Mouse (Mus musculus) adipocyte (in vitro differentiated cells): ENCODE data around the gene Mctp1.
A peak's percentile ranks its signal among the peaks of the same experiment; 100 is the strongest.
"Not testable (repeated sequence)": the region's sequence is repeated elsewhere in the genome, so short reads cannot be mapped to it uniquely, and the experiment has no call there.

ENCODE experiments used
- DNase-seq: peaks from one replicate; pipeline ENCODE4 v3.0.0-alpha.2; 2016; ENCODE audit warnings: low spot score

The Mctp1 gene

GRCm38 (mm10) chr13:76482998-76483397 is 98.7 kb downstream of the Mctp1 start:
- no peak for DNase-seq

DNA sequence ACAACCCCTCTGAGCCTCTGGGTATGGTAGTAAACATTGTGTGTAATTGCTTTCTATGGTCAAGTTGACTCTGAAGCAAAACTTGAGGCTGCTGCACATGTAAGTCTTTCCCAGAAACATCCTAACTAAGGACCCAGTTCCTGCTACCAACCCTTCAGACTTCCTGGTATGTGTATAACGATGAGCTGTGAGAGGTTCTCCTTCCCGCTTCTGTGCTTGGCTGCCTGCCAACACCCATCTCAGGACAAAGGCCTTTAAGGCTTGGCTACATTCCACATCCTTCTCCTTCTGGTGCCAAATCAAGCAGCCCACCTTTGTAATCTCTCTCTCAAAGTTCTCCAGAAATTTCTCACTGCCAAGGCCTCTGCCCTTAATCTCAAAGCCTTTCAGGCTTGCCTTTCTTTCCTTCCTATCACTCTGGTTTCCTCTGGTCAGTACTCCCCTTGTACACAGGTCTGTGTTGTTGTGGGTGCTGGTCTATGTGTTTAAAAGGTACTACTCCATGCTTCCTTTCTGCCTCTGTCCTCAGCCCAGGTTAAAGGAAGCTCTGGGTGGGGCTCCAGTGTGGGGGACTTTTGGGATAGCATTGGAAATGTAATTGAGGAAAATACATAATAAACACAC is 99.9 kb downstream of the Mctp1 start:
- no peak for DNase-seq

DNA sequence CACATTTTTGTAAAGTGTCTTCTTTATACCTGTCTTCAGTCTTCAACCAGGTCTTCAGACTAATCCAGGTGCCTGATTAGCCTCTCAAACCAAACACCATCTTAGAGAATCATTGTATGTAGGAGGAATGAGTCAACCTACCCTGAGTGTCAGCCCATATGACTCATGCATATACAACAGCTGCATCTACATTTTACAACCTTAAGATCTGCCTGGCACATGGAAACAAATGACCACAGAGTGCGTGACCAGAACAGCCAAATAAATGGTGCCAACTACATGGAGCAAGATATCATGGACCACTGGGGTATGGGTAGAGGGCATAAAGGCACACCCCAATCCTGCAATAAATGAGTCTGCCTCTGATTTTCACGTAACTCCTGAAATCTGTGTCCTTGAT is 131.6 kb downstream of the Mctp1 start:
- DNase-seq = no peak

DNA sequence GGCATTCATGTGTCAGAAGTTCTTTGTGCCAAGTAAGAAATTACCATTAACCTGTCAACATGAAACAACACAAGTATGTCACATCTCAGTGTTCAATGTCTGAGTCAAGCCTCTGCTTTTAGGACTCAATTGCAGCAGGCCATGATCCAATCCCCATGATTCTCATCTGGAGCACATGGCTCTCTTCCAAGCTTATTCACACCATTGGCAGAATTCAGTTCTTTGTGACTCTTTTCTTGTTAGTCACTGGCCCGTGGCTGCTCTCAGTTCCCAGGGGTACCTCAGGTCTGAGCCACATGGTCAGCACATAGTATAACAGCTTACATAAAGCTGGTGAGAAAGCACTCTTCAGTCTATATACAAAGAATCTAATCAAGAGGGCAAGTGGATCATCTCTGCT is 138.8 kb downstream of the Mctp1 start:
- no peak for DNase-seq

GRCm38 (mm10) chr13:76527326-76527725 is 143.0 kb downstream of the Mctp1 start:
- DNase-seq = no peak

DNA sequence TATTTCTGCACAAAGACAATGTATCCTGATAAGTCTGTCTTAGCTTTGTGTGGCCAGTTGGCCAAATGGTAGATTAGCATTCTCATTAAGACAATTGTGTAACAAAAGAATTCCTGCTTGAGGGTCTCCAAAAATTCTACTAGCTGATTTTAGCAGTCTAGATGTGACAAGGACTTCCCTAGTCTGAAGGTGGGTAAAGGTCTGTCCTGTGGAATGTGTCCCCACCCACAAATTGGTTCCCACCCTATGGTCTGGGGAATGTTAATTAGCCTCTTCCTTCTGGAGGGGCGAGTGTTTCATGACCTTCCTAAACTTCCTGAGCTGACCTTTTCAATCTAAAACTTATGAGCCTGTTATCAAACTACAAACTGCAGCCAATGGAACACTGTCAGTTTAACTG is 143.4 kb downstream of the Mctp1 start:
- DNase-seq = no peak

DNA sequence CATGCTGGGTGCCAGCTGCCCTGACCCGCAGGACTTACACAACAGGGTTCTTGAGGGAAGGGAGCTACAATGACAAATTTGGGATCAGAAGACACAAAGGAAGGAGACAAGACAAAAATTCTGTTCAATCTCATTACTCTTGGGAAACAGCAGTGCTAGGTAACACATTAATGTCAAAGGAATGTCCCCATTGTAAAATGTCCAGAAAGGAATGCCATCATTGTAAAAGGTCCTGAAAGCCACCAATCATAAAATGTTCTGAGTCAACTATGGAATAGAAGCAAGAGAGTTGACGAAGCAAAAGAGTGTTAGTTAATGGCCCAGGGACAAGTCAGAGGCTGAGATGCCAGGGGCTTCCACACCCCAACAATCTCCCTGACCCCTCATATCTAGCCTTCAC is 145.6 kb downstream of the Mctp1 start:
- no peak for DNase-seq

DNA sequence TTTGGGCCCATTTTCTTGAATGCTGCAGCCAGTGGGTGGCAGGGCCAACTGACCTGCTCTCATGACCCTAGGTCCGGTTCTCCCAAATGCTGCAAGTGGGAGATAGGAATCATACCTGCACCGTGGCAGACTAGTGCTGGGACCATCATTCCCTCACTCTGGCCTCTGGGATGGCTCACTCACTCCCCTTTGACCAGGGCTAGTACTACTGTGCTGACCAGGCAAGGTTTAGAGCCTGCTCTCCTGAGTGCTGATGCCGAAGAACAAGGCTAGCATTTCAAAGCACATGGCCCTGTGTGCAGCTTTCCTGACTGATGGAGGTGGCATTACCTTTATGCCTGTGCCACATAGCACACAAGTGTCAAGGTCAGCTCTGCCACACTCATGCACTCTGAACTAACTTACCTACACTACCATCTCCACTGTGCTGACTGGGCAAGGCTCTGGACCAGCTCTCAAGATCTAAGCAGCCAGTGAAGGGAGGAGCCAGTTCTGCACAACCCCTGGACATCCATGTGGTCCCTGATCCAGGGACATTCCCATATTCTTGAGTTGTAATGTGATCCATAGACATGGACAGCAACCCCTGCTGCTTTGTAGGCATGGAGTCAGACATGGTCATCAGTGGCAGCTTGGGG is 146.7 kb downstream of the Mctp1 start:
- DNase-seq = no peak

GRCm38 (mm10) chr13:76547854-76548253 is 163.5 kb downstream of the Mctp1 start:
- no peak for DNase-seq

- no peak for DNase-seq
These were observed 176.6 kb downstream of the Mctp1 start for GRCm38 (mm10) chr13:76560918-76561317.

GRCm38 (mm10) chr13:76561594-76561993 is 177.3 kb downstream of the Mctp1 start:
- no peak for DNase-seq

DNA sequence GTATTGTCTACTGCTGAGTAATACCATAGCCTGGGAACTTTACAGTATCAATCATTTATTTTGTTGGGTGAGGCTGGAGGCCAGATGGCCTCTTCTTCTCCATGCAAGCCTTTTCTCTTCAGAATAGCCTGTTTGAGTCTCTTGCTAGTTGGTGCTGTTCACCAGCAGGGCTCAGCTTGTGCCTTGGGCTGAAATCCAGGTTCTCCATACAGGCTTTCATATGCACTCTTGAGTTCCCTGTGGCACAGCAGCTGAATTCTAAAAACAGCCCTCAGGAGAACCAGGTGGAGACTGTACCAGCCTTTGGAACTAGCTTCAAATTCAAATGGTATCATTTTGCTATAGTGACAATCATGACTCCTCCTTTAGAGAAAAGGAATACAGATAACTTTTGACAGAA is 179.7 kb downstream of the Mctp1 start:
- no peak for DNase-seq

DNA sequence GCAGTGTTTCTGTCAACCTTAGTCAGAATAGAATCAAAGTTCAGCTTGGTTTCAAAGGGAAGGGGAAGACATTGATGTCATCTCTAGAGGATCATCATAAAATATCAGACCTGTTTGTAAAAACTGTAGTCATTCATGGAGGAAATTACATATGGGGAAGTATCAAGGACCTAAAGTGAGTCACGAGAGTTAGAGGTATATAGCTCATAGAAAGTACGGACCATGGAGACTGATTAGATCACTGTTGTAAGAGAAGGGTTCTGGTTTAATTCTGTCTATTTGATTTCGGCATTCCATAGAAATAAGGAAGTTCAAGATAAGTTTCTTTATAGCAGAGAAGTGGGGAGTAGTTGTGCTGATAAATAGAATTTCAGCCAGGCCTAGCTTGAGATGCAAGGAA is 181.7 kb downstream of the Mctp1 start:
- no peak for DNase-seq

DNA sequence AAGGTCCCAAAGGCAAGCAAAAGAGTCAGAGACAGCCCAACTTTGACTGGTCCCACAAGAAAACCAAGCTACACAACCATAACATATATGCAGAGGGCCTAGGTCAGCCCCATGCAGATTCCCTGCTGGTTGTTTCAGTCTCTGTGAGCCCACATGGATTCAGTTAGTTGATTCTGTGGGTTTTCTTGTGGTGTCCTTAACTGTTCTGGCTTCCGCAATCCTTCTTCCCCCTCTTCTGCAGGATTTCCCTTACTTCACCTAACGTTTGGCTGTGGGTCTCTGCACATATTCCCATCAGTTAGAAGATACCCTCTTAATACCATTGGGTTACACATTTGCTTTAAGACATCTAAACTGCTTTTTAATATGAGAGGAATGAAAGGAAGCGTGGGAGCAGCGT is 183.1 kb downstream of the Mctp1 start:
- no peak for DNase-seq

- no peak for DNase-seq
These were observed 184.4 kb downstream of the Mctp1 start for GRCm38 (mm10) chr13:76568569-76569211.

GRCm38 (mm10) chr13:76579414-76579813 is 195.1 kb downstream of the Mctp1 start:
- peak; percentile 34 for DNase-seq

DNA sequence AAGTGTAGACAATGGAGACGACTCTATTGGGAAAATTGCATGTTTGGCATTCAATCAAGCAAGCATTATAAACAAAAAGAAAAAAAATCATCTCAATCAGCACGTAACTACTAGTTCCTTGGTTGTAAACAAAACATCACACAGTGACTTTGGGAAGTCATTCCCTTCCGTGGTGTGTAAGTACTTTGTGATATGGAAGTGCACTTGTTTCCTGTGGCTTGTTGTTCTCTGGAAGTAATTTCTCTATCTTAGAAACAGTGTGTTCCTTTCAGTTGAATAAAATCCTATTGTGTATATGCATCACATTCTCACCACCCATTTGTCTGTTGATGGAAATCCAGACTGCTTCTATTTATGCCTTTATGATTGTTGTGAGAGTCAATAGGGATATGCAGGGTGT is 201.1 kb downstream of the Mctp1 start:
- DNase-seq = no peak

- not testable (repeated sequence) for DNase-seq
These were observed 206.4 kb downstream of the Mctp1 start for GRCm38 (mm10) chr13:76590709-76591108.

DNA sequence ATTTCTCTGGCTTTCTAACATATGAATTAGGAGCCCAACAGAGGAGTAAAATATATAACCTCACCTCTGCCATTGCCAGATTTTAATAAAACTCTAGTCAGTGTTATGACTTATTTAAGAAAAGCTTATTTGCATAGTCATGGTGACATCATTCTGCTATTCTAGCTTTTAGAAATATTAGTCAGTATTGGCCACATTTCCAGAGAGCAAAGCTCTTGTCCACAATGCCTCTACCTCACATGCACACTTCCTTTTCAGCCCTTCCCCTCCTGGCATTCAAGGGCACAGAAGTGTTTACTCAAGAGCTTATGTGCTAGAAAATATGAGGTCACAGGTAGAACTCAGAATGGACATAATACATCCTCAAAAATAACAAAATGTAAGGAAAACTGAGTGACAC is 206.9 kb downstream of the Mctp1 start:
- DNase-seq = no peak

GRCm38 (mm10) chr13:76591692-76592091 is 207.4 kb downstream of the Mctp1 start:
- DNase-seq = no peak

GRCm38 (mm10) chr13:76592908-76593307 is 208.6 kb downstream of the Mctp1 start:
- DNase-seq = no peak

DNA sequence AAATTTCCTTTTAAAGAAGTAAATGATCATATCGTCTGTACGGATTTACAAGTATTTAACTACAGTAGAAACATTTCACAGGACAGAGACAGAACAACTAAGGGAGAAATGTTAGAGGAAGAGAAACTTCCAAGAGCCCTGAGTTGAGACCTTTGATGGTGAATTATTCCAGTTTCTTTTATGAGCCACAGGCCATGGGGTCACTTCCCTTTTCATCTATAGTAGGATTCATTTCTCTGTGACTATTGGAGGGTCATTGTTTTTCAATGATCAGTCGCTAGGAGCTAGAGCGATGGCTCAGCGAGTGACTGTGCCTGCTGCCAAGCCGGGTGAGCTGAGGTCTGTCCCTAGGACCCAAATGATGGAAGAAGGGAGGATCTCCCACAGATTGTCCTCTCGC is 212.7 kb downstream of the Mctp1 start:
- no peak for DNase-seq

- no peak for DNase-seq
These were observed 225.1 kb downstream of the Mctp1 start for GRCm38 (mm10) chr13:76609425-76609824.

DNA sequence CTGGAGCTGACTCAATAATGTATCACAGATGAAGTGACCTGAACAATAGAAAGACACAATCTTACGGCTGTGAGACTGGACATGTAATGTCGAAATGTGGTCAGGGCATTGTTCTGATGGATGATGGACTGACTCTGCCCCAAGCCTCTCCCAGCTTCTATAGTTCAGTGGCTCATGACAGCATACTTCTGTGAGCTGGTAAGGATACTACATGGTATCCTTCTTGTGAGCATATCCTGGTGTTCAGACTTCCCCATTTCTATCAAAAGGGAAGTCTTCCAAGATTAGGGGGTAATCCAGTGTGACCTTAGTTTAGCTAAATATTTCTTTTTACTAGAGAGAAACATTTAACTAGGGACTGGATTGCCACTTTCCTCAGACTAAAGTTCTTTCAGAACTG is 227.2 kb downstream of the Mctp1 start:
- DNase-seq = no peak
